Mouse (Mus musculus): ENCODE measurements at regions not wholly inside any gene's neighbourhood (a gene's known extent, or its start where the extent isn't known, plus 50 kb on each side); places are given as distances from the start of the nearest gene placed in this dataset.

- H3K9me3 ChIP-seq (replicated peaks; ENCODE audit: insufficient read depth, low read length), result no peaks in the 10 kb centered on the region
- H3K36me3 ChIP-seq (ENCODE audit: control insufficient read depth in 1 of 2, insufficient read depth in 2 of 2, low read length in 2 of 2), result peaks cover 0 to 5% of the 10 kb centered on the region in 2 experiments; a peak in 2 of 4 replicates
- no peaks in the 10 kb centered on the region for H3K79me2 ChIP-seq (ENCODE audit: control insufficient read depth, insufficient read depth, low read length, poor library complexity)
- DNase-seq (ENCODE audit: low read depth, low spot score), result no peak
- peaks cover 0 to 2% of the 10 kb centered on the region in 2 experiments; a peak in 3 of 4 replicates for H3K27me3 ChIP-seq (ENCODE audit: control insufficient read depth in 1 of 2, insufficient read depth in 2 of 2, low read length in 2 of 2)
- TF ChIP-seq ZKSCAN1 (IDR thresholded peaks at IDR 0.05; ENCODE audit: low read depth, low read length), result no peak
- no peak for TF ChIP-seq KAT2A (conservative IDR thresholded peaks at IDR 0.05; ENCODE audit: low read depth, low read length)
- TF ChIP-seq TCF12 (IDR thresholded peaks at IDR 0.05; ENCODE audit: low read depth, low read length), result no peak
- no peak for TF ChIP-seq GABPA (IDR thresholded peaks at IDR 0.05; ENCODE audit: low read depth, low read length)
- no peak for TF ChIP-seq MAFK (IDR thresholded peaks at IDR 0.05; ENCODE audit: borderline replicate concordance, low read depth, low read length)
- TF ChIP-seq ZC3H11A (IDR thresholded peaks at IDR 0.05; ENCODE audit: low read depth, low read length), result no peak
- TF ChIP-seq ZMIZ1 (IDR thresholded peaks at IDR 0.05; ENCODE audit: low read depth, low read length), result no peak
- TF ChIP-seq USF2 (IDR thresholded peaks at IDR 0.05; ENCODE audit: borderline replicate concordance in 1 of 2, insufficient read depth in 1 of 2, low read depth in 1 of 2, low read length in 2 of 2), result no peak
- no peak for TF ChIP-seq MYB (IDR thresholded peaks at IDR 0.05; ENCODE audit: low read depth, low read length)
- no peak for TF ChIP-seq MXI1 (IDR thresholded peaks at IDR 0.05; ENCODE audit: low read depth, low read length)
- TF ChIP-seq GATA1 (IDR thresholded peaks at IDR 0.05; ENCODE audit: low read depth, low read length), result no peak
- no peak for TF ChIP-seq MEF2A (IDR thresholded peaks at IDR 0.05; ENCODE audit: extremely low read depth, insufficient replicate concordance, low read depth, low read length, poor library complexity, severe bottlenecking)
- TF ChIP-seq UBTF (IDR thresholded peaks at IDR 0.05; ENCODE audit: borderline replicate concordance, insufficient read depth, low read depth, low read length), result no peak
- no peak overlapping the region for H3K27ac ChIP-seq (ENCODE audit: control insufficient read depth, low read depth, low read length)
- peaks cover 4 to 16% of the 10 kb centered on the region in 2 experiments; a peak in 3 of 4 replicates for H3K4me1 ChIP-seq (ENCODE audit: control insufficient read depth in 1 of 2, insufficient read depth in 2 of 2, low read length in 2 of 2)
- H3K4me3 ChIP-seq (ENCODE audit: control insufficient read depth in 1 of 2, insufficient read depth in 1 of 2, low read depth in 2 of 2, low read length in 2 of 2), result no peak overlapping the region
- H3K9ac ChIP-seq (ENCODE audit: control insufficient read depth, low read depth, low read length, poor library complexity, severe bottlenecking), result no peak overlapping the region
These were observed 54.3 kb upstream of the Ampd3 start for GRCm38 (mm10) chr7:110713661-110714060.

GRCm38 (mm10) chr7:110715110-110715509, 52.9 kb upstream of the Ampd3 start:
- Histone ChIP-seq H3K4me3 (ENCODE audit: control insufficient read depth in 1 of 2, insufficient read depth in 1 of 2, low read depth in 2 of 2, low read length in 2 of 2) (no peak overlapping the region), H3K27me3 (ENCODE audit: control insufficient read depth in 1 of 2, insufficient read depth in 2 of 2, low read length in 2 of 2) (peaks cover 0 to 2% of the 10 kb centered on the region in 2 experiments; a peak in 3 of 4 replicates), H3K4me1 (ENCODE audit: control insufficient read depth in 1 of 2, insufficient read depth in 2 of 2, low read length in 2 of 2) (peaks cover 0 to 3% of the 10 kb centered on the region in 2 experiments; a peak in 2 of 4 replicates), H3K9me3 (replicated peaks; ENCODE audit: insufficient read depth, low read length) (no peaks in the 10 kb centered on the region), H3K9ac (ENCODE audit: control insufficient read depth, low read depth, low read length, poor library complexity, severe bottlenecking) (no peak overlapping the region), H3K27ac (ENCODE audit: control insufficient read depth, low read depth, low read length) (no peak overlapping the region), H3K36me3 (ENCODE audit: control insufficient read depth in 1 of 2, insufficient read depth in 2 of 2, low read length in 2 of 2) (no peaks in the 10 kb centered on the region), H3K79me2 (ENCODE audit: control insufficient read depth, insufficient read depth, low read length, poor library complexity) (no peaks in the 10 kb centered on the region)
- DNase-seq (ENCODE audit: low read depth, low spot score), result peak; percentile 20
- TF ChIP-seq EP300 (IDR thresholded peaks at IDR 0.05; ENCODE audit: low read depth in 1 of 2, low read length in 2 of 2) (peak; percentile 26 to 60; a peak in 3 of 4 replicates), GATA1 (IDR thresholded peaks at IDR 0.05; ENCODE audit: low read depth, low read length) (peak; percentile 41; the same call in 1 of the 2 replicates), CHD2 (IDR thresholded peaks at IDR 0.05; ENCODE audit: low read length) (no peak), TCF12 (IDR thresholded peaks at IDR 0.05; ENCODE audit: low read depth, low read length) (peak; percentile 69), MAFK (IDR thresholded peaks at IDR 0.05; ENCODE audit: borderline replicate concordance, low read depth, low read length) (no peak), TAL1 (IDR thresholded peaks at IDR 0.05; ENCODE audit: low read length) (peak; percentile 58)
